Mouse (Mus musculus): ENCODE data around the gene Fam129b. TPM values are rescaled to one million over a fixed set of nuclear protein-coding genes. Genes with fewer than 3 reads are reported as not detected.

Fam129b gene
- polyA plus RNA-seq, 1 experiment, result 22.9 TPM

DNA sequence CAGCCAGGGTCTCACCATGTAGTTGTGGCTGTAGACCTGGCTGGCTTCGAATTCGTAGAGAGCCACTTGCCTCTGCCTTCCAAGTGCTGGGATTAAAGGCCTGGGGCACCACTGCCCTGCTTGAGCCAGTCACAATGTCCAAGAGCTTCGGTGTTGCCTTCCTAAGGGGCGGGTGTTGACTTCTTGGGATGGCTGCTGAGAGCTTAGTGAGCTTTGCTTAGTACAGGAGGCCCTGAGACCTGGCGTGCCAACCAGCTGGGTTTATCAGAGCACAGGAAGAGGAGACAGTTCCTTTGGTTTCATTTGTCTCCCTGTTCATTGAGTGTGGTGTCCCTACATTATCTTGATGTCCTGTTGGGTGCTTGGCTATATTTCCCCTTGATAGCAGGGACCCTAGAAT, 1.4 kb downstream of the Fam129b start:
- H3K27me3 ChIP-seq (ENCODE audit: control insufficient read depth, insufficient read depth, low read length), result peaks cover 13% of the 10 kb centered on the region; the same call in 1 of the 2 replicates
- WGBS, result 35% methylated on average over 5 of the region's 5 CpGs
- peaks cover 14% of the 10 kb centered on the region for H3K4me1 ChIP-seq (replicated peaks; ENCODE audit: control insufficient read depth, insufficient read depth, low read length)
- no peak overlapping the region for H3K27ac ChIP-seq (ENCODE audit: control insufficient read depth, insufficient read depth, low read length)
- no peak for DNase-seq
- H3K4me3 ChIP-seq (ENCODE audit: control insufficient read depth, insufficient read depth, low read length), result 0 out of 2 replicates have a peak overlapping the region, but pooled peaks have one; percentile 2
- no peak for TF ChIP-seq CTCF (IDR thresholded peaks at IDR 0.05; ENCODE audit: borderline replicate concordance, control insufficient read depth, extremely low read depth, insufficient read depth, low read length, poor library complexity)
- TF ChIP-seq POLR2A (IDR thresholded peaks at IDR 0.05; ENCODE audit: control insufficient read depth, extremely low read depth, insufficient read depth, low read length, poor library complexity), result no peak
- no peaks in the 10 kb centered on the region for H3K36me3 ChIP-seq (ENCODE audit: control insufficient read depth, insufficient read depth, low read length)

DNA sequence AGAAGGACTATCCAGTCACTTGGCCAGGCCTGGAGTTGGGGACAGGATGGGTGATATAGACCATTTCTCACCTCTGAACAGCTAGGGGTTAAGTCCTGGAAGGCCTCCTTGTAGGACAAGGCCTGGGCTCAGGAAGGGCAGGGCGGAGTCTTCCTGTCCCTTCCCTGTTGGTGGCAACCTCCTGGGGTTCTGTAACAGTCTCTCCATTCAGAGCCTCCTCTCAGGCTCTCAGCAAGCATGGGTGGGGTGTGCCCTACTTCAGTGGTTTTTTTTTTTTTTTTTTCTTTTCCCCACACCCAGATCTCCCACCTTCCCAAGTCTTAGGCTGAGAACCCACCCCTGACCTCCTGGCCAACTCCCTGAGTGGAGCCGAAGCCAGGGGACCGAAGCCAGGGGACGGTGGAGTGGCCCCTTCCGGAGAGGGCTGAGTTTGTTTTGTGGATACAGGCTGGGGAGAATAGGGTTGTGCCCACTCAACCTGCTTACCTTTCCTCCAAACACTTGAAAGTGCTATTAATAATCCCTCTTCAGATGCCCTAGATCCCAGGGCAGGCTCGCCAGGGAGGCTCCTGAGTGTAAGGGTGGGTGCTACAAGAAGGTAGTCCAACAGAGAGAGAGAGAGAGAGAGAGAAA, 2.0 kb downstream of the Fam129b start:
- H3K27me3 ChIP-seq (ENCODE audit: control insufficient read depth, insufficient read depth, low read length), result peaks cover 13% of the 10 kb centered on the region; the same call in 1 of the 2 replicates
- no peak for DNase-seq
- H3K27ac ChIP-seq (ENCODE audit: control insufficient read depth, insufficient read depth, low read length), result no peak overlapping the region
- no peak overlapping the region for H3K4me3 ChIP-seq (ENCODE audit: control insufficient read depth, insufficient read depth, low read length)
- TF ChIP-seq POLR2A (IDR thresholded peaks at IDR 0.05; ENCODE audit: control insufficient read depth, extremely low read depth, insufficient read depth, low read length, poor library complexity), result no peak
- no peak for TF ChIP-seq CTCF (IDR thresholded peaks at IDR 0.05; ENCODE audit: borderline replicate concordance, control insufficient read depth, extremely low read depth, insufficient read depth, low read length, poor library complexity)
- H3K4me1 ChIP-seq (replicated peaks; ENCODE audit: control insufficient read depth, insufficient read depth, low read length), result peaks cover 17% of the 10 kb centered on the region
- 89% methylated on average over 6 of the region's 6 CpGs for WGBS
- no peaks in the 10 kb centered on the region for H3K36me3 ChIP-seq (ENCODE audit: control insufficient read depth, insufficient read depth, low read length)

DNA sequence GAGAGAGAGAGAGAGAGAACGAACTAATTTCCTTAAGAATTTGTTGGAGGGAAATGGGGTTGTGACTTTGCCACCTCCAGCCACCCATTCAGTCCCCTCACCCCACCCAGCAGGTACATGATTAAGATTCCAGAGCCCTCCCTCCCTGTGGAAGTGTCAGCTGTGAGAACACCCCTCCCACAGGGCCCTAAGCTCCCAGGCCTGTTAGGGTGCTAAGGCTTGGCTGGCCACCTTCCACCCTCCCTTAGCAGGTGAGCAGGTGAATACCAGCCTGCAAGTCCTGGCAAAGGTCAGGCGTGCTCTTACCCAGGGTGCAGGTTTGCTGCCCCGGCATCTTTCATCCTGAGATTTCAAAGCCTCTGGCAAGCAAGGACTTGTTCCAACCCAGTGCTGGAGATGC, 2.5 kb downstream of the Fam129b start:
- peaks cover 13% of the 10 kb centered on the region; the same call in 1 of the 2 replicates for H3K27me3 ChIP-seq (ENCODE audit: control insufficient read depth, insufficient read depth, low read length)
- DNase-seq, result no peak

DNA sequence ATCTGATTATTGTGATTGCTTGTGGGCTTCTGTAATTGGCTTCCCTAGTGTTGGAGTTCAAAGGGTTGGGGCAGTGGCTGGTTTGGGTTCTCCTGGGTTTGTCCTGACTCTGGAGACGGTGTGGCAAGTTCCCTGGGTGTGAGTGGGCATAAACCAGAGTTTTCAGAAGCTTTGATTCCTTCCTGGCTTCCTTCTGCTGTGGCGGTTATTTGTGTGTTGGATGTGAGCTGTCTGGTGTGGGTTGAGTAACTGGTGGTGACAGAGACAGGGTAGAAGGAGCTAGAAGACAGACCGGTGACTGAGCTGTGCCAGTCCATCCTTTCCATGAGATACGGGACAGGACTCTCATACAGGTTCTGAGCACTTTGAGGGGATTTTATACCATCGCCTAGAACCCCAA, 3.7 kb downstream of the Fam129b start:
- Histone ChIP-seq H3K4me1 (replicated peaks; ENCODE audit: control insufficient read depth, insufficient read depth, low read length) (peaks cover 20% of the 10 kb centered on the region), H3K36me3 (ENCODE audit: control insufficient read depth, insufficient read depth, low read length) (no peaks in the 10 kb centered on the region), H3K4me3 (ENCODE audit: control insufficient read depth, insufficient read depth, low read length) (no peak overlapping the region), H3K27me3 (ENCODE audit: control insufficient read depth, insufficient read depth, low read length) (peaks cover 13% of the 10 kb centered on the region; the same call in 1 of the 2 replicates), H3K27ac (ENCODE audit: control insufficient read depth, insufficient read depth, low read length) (no peak overlapping the region)
- 71% methylated on average over 5 of the region's 5 CpGs for WGBS
- TF ChIP-seq CTCF (IDR thresholded peaks at IDR 0.05; ENCODE audit: borderline replicate concordance, control insufficient read depth, extremely low read depth, insufficient read depth, low read length, poor library complexity) (no peak), POLR2A (IDR thresholded peaks at IDR 0.05; ENCODE audit: control insufficient read depth, extremely low read depth, insufficient read depth, low read length, poor library complexity) (no peak)
- no peak for DNase-seq

More for the DNA sequence above, 2.5 kb downstream of the Fam129b start:
- Histone ChIP-seq H3K36me3 (ENCODE audit: control insufficient read depth, insufficient read depth, low read length) (no peaks in the 10 kb centered on the region), H3K4me1 (replicated peaks; ENCODE audit: control insufficient read depth, insufficient read depth, low read length) (peaks cover 20% of the 10 kb centered on the region), H3K27ac (ENCODE audit: control insufficient read depth, insufficient read depth, low read length) (no peak overlapping the region), H3K4me3 (ENCODE audit: control insufficient read depth, insufficient read depth, low read length) (no peak overlapping the region)
- TF ChIP-seq POLR2A (IDR thresholded peaks at IDR 0.05; ENCODE audit: control insufficient read depth, extremely low read depth, insufficient read depth, low read length, poor library complexity) (no peak), CTCF (IDR thresholded peaks at IDR 0.05; ENCODE audit: borderline replicate concordance, control insufficient read depth, extremely low read depth, insufficient read depth, low read length, poor library complexity) (no peak)
- 91% methylated on average over 3 of the region's 3 CpGs for WGBS

DNA sequence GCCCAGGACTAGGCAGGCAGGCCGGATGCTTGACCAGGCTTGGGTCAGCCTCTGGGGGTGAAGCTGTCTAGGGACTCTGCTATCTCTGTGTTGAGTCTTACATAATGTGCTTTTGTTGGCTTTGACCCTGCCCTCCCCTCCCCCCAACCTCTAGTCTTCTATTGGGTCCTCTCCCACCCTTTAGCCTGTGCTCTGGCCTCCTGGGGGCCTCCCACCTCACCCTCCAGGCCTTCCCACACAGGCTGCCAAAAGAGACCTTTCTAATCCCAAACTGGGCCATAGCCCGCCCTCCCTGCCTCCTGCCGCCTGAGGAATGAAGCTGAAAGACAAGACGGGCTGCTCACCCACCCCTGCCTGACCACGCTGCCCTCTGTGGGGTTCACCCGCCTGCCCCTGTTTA, 5.1 kb downstream of the Fam129b start:
- no peak for DNase-seq
- H3K4me1 ChIP-seq (replicated peaks; ENCODE audit: control insufficient read depth, insufficient read depth, low read length), result peaks cover 22% of the 10 kb centered on the region
- H3K36me3 ChIP-seq (ENCODE audit: control insufficient read depth, insufficient read depth, low read length), result no peaks in the 10 kb centered on the region
- 81% methylated on average over 6 of the region's 6 CpGs for WGBS
- no peak overlapping the region for H3K27ac ChIP-seq (ENCODE audit: control insufficient read depth, insufficient read depth, low read length)
- peaks cover 4% of the 10 kb centered on the region; the same call in 1 of the 2 replicates for H3K27me3 ChIP-seq (ENCODE audit: control insufficient read depth, insufficient read depth, low read length)
- no peak overlapping the region for H3K4me3 ChIP-seq (ENCODE audit: control insufficient read depth, insufficient read depth, low read length)
- no peak for TF ChIP-seq POLR2A (IDR thresholded peaks at IDR 0.05; ENCODE audit: control insufficient read depth, extremely low read depth, insufficient read depth, low read length, poor library complexity)
- TF ChIP-seq CTCF (IDR thresholded peaks at IDR 0.05; ENCODE audit: borderline replicate concordance, control insufficient read depth, extremely low read depth, insufficient read depth, low read length, poor library complexity), result no peak

DNA sequence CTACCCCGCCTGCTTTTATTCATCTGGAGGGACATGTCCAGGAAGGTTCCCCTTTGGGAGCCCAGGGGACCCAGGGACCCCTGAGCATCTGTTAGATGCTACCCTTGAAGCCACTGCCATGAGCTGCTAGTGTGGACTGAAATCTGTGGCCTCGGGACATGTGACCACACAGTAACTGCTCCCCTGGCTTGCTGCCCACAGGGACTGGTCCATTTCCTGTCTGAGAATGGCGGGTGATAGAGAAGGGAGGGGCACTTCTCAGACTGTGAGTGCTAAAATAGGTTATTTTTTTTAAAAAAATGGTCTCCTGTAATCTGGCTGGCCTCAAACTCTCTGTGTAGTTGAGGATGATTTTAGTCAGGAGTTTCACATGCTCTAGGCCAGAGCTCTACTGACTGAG, 5.8 kb downstream of the Fam129b start:
- no peaks in the 10 kb centered on the region for H3K36me3 ChIP-seq (ENCODE audit: control insufficient read depth, insufficient read depth, low read length)
- no peak overlapping the region for H3K27ac ChIP-seq (ENCODE audit: control insufficient read depth, insufficient read depth, low read length)
- H3K4me3 ChIP-seq (ENCODE audit: control insufficient read depth, insufficient read depth, low read length), result no peak overlapping the region
- TF ChIP-seq CTCF (IDR thresholded peaks at IDR 0.05; ENCODE audit: borderline replicate concordance, control insufficient read depth, extremely low read depth, insufficient read depth, low read length, poor library complexity) (no peak), POLR2A (IDR thresholded peaks at IDR 0.05; ENCODE audit: control insufficient read depth, extremely low read depth, insufficient read depth, low read length, poor library complexity) (no peak)
- no peak for DNase-seq
- 27% methylated on average over 3 of the region's 3 CpGs for WGBS
- no peaks in the 10 kb centered on the region for H3K27me3 ChIP-seq (ENCODE audit: control insufficient read depth, insufficient read depth, low read length)
- peaks cover 16% of the 10 kb centered on the region for H3K4me1 ChIP-seq (replicated peaks; ENCODE audit: control insufficient read depth, insufficient read depth, low read length)

Data from thymus, adult 2 months (tissue).